ENCODE assay signal across 11 mouse cellular contexts in the genomic region with DNA sequence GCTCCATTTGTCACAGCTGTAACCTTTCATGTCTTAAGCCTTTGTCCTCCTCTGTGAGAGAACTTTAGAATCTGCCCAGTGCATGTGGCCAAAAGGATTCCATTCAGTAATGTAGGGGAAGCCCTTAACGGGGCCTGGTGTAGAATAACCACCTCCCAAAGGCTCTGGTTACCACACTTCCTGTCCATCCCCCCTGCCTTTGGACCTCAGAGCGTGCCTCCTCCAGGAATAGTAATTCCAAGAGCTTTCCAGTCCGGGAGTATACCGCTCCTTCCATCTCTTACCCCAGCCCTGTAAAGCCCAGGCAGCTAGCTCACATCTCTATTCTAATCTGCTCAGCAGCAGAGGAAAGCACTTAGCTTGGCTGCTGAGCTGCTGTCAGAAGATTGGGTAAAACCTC. TPM values are rescaled to one million over a fixed set of nuclear protein-coding genes. Genes with fewer than 3 reads are reported as not detected.
A peak's percentile ranks its signal among the peaks of the same experiment; 100 is the strongest.
DNase-seq lines count a peak whose midpoint lies in the region; ATAC-seq and TF ChIP-seq lines count a peak whose summit lies in the region.
"Had no signal": no experiment of that assay in that cellular context is flagged by ENCODE, and none has a peak within 500 bp of the region (broad histone marks: within the 10 kb centered on the region; RNA-seq: fewer than 3 reads in every experiment).

No protein-coding gene starts in this region.

- no peak for TF ChIP-seq CTCF in lung, postnatal 0 days (IDR thresholded peaks at IDR 0.05)
- TF ChIP-seq CTCF in lung, adult 2 months (IDR thresholded peaks at IDR 0.05; ENCODE audit: insufficient read depth, low read length) = no peak

- H3K4me2 ChIP-seq in heart, embryonic 11.5 days = no peak overlapping the region
- no peak overlapping the region for H3K4me2 ChIP-seq in lung, postnatal 0 days (replicated peaks; ENCODE audit: low read depth, low read length)
- H3K4me2 ChIP-seq in heart, embryonic 16.5 days (ENCODE audit: low read depth, low read length) = no peak overlapping the region
- no peak overlapping the region for H3K4me2 ChIP-seq in stomach, embryonic 16.5 days (ENCODE audit: low read depth, low read length)
- no peak overlapping the region for H3K4me2 ChIP-seq in hindbrain, embryonic 14.5 days (replicated peaks)

- H3K9ac ChIP-seq in heart, embryonic 11.5 days (ENCODE audit: low read depth, low read length) = no peak overlapping the region
- no peak overlapping the region for H3K9ac ChIP-seq in lung, postnatal 0 days (replicated peaks; ENCODE audit: low read depth)
- H3K9ac ChIP-seq in heart, embryonic 16.5 days (ENCODE audit: low read length) = 0 out of 2 replicates have a peak overlapping the region, but pooled peaks have one; percentile 26
- 0 out of 2 replicates have a peak overlapping the region, but pooled peaks have one; percentile 35 for H3K9ac ChIP-seq in stomach, embryonic 16.5 days (ENCODE audit: low read length)
- no peak overlapping the region for H3K9ac ChIP-seq in hindbrain, embryonic 14.5 days

- H3K4me3 ChIP-seq in heart, embryonic 11.5 days (ENCODE audit: low read depth, low read length) = no peak overlapping the region
- no peak overlapping the region for H3K4me3 ChIP-seq in lung, postnatal 0 days (ENCODE audit: low read depth, low read length)
- H3K4me3 ChIP-seq in lung, adult 2 months (replicated peaks; ENCODE audit: extremely low read depth, low read depth, low read length) = no peak overlapping the region
- no peak overlapping the region for H3K4me3 ChIP-seq in heart, embryonic 16.5 days (ENCODE audit: low read length)
- H3K4me3 ChIP-seq in stomach, embryonic 16.5 days (replicated peaks; ENCODE audit: low read length) = no peak overlapping the region
- no peak overlapping the region for H3K4me3 ChIP-seq in hindbrain, embryonic 14.5 days (replicated peaks; ENCODE audit: low read length)

- peak overlapping the region; percentile 78 for H3K27ac ChIP-seq in heart, embryonic 11.5 days (ENCODE audit: low read depth, low read length)
- H3K27ac ChIP-seq in lung, postnatal 0 days (ENCODE audit: low read length) = peak overlapping the region; percentile 72
- peak overlapping the region; percentile 71 for H3K27ac ChIP-seq in heart, embryonic 16.5 days (ENCODE audit: low read length)
- H3K27ac ChIP-seq in stomach, embryonic 16.5 days (ENCODE audit: low read length) = peak overlapping the region; percentile 75
- no peak overlapping the region for H3K27ac ChIP-seq in hindbrain, embryonic 14.5 days

- no peak for TF ChIP-seq EP300 in lung, postnatal 0 days (IDR thresholded peaks at IDR 0.05)

- no peak for DNase-seq in heart, adult 11 months
- DNase-seq in lung, postnatal 0 days (ENCODE audit: low spot score) = peak; percentile 70
- no peak for DNase-seq in lung, adult 2 months
- DNase-seq in hindbrain, embryonic 14.5 days (ENCODE audit: low spot score) = no peak
- DNase-seq in left cerebral cortex, postnatal 36 days (ENCODE audit: low spot score in 2 of 2) = no peak
- DNase-seq: cerebellum, postnatal 10 days; gastrocnemius, postnatal 36 days had no signal

- no peaks in the 10 kb centered on the region for H3K9me3 ChIP-seq in heart, embryonic 11.5 days (replicated peaks; ENCODE audit: control insufficient read depth, low read length)
- no peaks in the 10 kb centered on the region for H3K9me3 ChIP-seq in lung, postnatal 0 days (ENCODE audit: low read length)
- H3K9me3 ChIP-seq in heart, embryonic 16.5 days (replicated peaks; ENCODE audit: control insufficient read depth, low read length) = no peaks in the 10 kb centered on the region
- H3K9me3 ChIP-seq in stomach, embryonic 16.5 days (replicated peaks; ENCODE audit: control insufficient read depth, low read length) = no peaks in the 10 kb centered on the region
- no peaks in the 10 kb centered on the region for H3K9me3 ChIP-seq in hindbrain, embryonic 14.5 days (ENCODE audit: control insufficient read depth, low read length)

- WGBS in heart, embryonic 11.5 days (ENCODE audit: insufficient replicate concordance) = 17% methylated on average over 4 of the region's 4 CpGs
- 30% methylated on average over 4 of the region's 4 CpGs for WGBS in lung, postnatal 0 days
- 32% methylated on average over 4 of the region's 4 CpGs for WGBS in lung, adult 2 months
- 11% methylated on average over 4 of the region's 4 CpGs for WGBS in heart, embryonic 16.5 days
- WGBS in stomach, embryonic 16.5 days = 33% methylated on average over 4 of the region's 4 CpGs
- 58% methylated on average over 4 of the region's 4 CpGs for WGBS in hindbrain, embryonic 14.5 days

- intact Hi-C loops in left cerebral cortex, postnatal 36 days (cut with DNase I) = no loop called here

- no peaks in the 10 kb centered on the region for H3K36me3 ChIP-seq in heart, embryonic 11.5 days (ENCODE audit: control insufficient read depth, insufficient read depth, low read length)
- no peaks in the 10 kb centered on the region for H3K36me3 ChIP-seq in lung, postnatal 0 days (ENCODE audit: insufficient read depth, low read length)
- no peaks in the 10 kb centered on the region; the same call in 1 of the 2 replicates for H3K36me3 ChIP-seq in heart, embryonic 16.5 days (ENCODE audit: control insufficient read depth, insufficient read depth)
- no peaks in the 10 kb centered on the region for H3K36me3 ChIP-seq in stomach, embryonic 16.5 days (ENCODE audit: control insufficient read depth, insufficient read depth, low read length)
- H3K36me3 ChIP-seq in hindbrain, embryonic 14.5 days (replicated peaks; ENCODE audit: control insufficient read depth, insufficient read depth) = no peaks in the 10 kb centered on the region

- H3K27me3 ChIP-seq in heart, embryonic 11.5 days (ENCODE audit: control insufficient read depth, insufficient read depth, low read length) = no peaks in the 10 kb centered on the region
- H3K27me3 ChIP-seq in lung, postnatal 0 days (replicated peaks; ENCODE audit: insufficient read depth, low read length) = no peaks in the 10 kb centered on the region
- no peaks in the 10 kb centered on the region for H3K27me3 ChIP-seq in heart, embryonic 16.5 days (ENCODE audit: control insufficient read depth, insufficient read depth, low read length)
- H3K27me3 ChIP-seq in stomach, embryonic 16.5 days (ENCODE audit: control insufficient read depth, insufficient read depth, low read length) = no peaks in the 10 kb centered on the region
- H3K27me3 ChIP-seq in hindbrain, embryonic 14.5 days (ENCODE audit: control insufficient read depth, insufficient read depth, low read length) = no peaks in the 10 kb centered on the region

- 0 out of 2 replicates have a peak, but pooled peaks have one; percentile 25 for ATAC-seq in heart, embryonic 11.5 days (replicated peaks; ENCODE audit: insufficient number of reproducible peaks, low FRiP score, low TSS enrichment)
- peak; percentile 32 for ATAC-seq in lung, postnatal 0 days
- ATAC-seq in heart, embryonic 16.5 days (replicated peaks; ENCODE audit: extremely low read depth, insufficient read depth, low FRiP score) = peak; percentile 37; the same call in 1 of the 2 replicates
- ATAC-seq in stomach, embryonic 16.5 days (ENCODE audit: insufficient read depth, low FRiP score) = peak; percentile 72; the same call in 1 of the 2 replicates
- no peak for ATAC-seq in hindbrain, embryonic 14.5 days (ENCODE audit: low FRiP score)
- ATAC-seq: CD4-positive, CD25-positive, alpha-beta regulatory T cell, adult 4 months had no signal

- TF ChIP-seq POLR2A in lung, adult 2 months (IDR thresholded peaks at IDR 0.05; ENCODE audit: borderline replicate concordance, extremely low read depth, low read depth, low read length) = no peak

- peaks cover 49% of the 10 kb centered on the region for H3K4me1 ChIP-seq in heart, embryonic 11.5 days (ENCODE audit: control insufficient read depth, insufficient read depth, low read length)
- peaks cover 49% of the 10 kb centered on the region for H3K4me1 ChIP-seq in lung, postnatal 0 days (ENCODE audit: insufficient read depth, low read depth, low read length)
- H3K4me1 ChIP-seq in lung, adult 2 months (ENCODE audit: control insufficient read depth, insufficient read depth, low read length) = peaks cover 54% of the 10 kb centered on the region
- peaks cover 78% of the 10 kb centered on the region for H3K4me1 ChIP-seq in heart, embryonic 16.5 days (ENCODE audit: control insufficient read depth, insufficient read depth, low read length)
- peaks cover 29% of the 10 kb centered on the region for H3K4me1 ChIP-seq in stomach, embryonic 16.5 days (ENCODE audit: control insufficient read depth, insufficient read depth, low read length)
- no peaks in the 10 kb centered on the region for H3K4me1 ChIP-seq in hindbrain, embryonic 14.5 days (replicated peaks; ENCODE audit: control insufficient read depth, insufficient read depth, low read length)

RNA-seq across cellular contexts. Expression of a gene that starts 14.7 kb away (rescaled TPM):
- 150 and 187 TPM in 2 replicates for polyA plus RNA-seq in heart, embryonic 11.5 days (2014; fragmentation: Nextera tagmentation; extraction: Ambion mirVana)
- 346 and 376 TPM in 2 replicates for polyA plus RNA-seq in lung, postnatal 0 days (2015; fragmentation: Nextera tagmentation; extraction: Ambion mirVana)
- 556 and 580 TPM in 2 replicates for polyA plus RNA-seq in lung, adult 2 months (2012; rRNA removed)
- polyA plus RNA-seq in heart, embryonic 16.5 days (2015; fragmentation: Nextera tagmentation; extraction: Ambion mirVana) = 213 and 274 TPM in 2 replicates
- polyA plus RNA-seq in stomach, embryonic 16.5 days (2015; fragmentation: Nextera tagmentation; extraction: Ambion mirVana) = 207 and 211 TPM in 2 replicates
- 121 and 135 TPM in 2 replicates for polyA plus RNA-seq in hindbrain, embryonic 14.5 days (2014; fragmentation: Nextera tagmentation; extraction: Ambion mirVana)
- 10 to 100 TPM; 33.9 to 68.7 TPM for total RNA-seq in left cerebral cortex, postnatal 36 days (2021)

RNA-seq across cellular contexts. Expression of a gene that starts 14.7 kb away (rescaled TPM):
- polyA plus RNA-seq in heart, embryonic 11.5 days (2014; fragmentation: Nextera tagmentation; extraction: Ambion mirVana) = 40.6 and 51.0 TPM in 2 replicates
- polyA plus RNA-seq in lung, postnatal 0 days (2015; fragmentation: Nextera tagmentation; extraction: Ambion mirVana) = 183 and 189 TPM in 2 replicates
- polyA plus RNA-seq in lung, adult 2 months (2012; rRNA removed) = 219 and 237 TPM in 2 replicates
- polyA plus RNA-seq in heart, embryonic 16.5 days (2015; fragmentation: Nextera tagmentation; extraction: Ambion mirVana) = 80.1 and 105 TPM in 2 replicates
- polyA plus RNA-seq in stomach, embryonic 16.5 days (2015; fragmentation: Nextera tagmentation; extraction: Ambion mirVana) = 57.3 and 65.2 TPM in 2 replicates
- polyA plus RNA-seq in hindbrain, embryonic 14.5 days (2014; fragmentation: Nextera tagmentation; extraction: Ambion mirVana) = 41.6 and 46.4 TPM in 2 replicates
- total RNA-seq in left cerebral cortex, postnatal 36 days (2021) = 10 to 100 TPM; 38.9 to 64.6 TPM
- polyA plus RNA-seq: CD4-positive, CD25-positive, alpha-beta regulatory T cell, adult 4 months had no signal

Comparison
In these comparisons a context has a peak if more than half of its experiments do, and no peak if none do; other contexts are left out.
1. H3K9ac ChIP-seq: peak in heart, embryonic 16.5 days (single experiment) and stomach, embryonic 16.5 days (single experiment); none in heart, embryonic 11.5 days (single experiment), lung, postnatal 0 days (single experiment) and hindbrain, embryonic 14.5 days (single experiment).